Mouse (Mus musculus) left cerebral cortex, adult 8-10 months (tissue): ENCODE results near the gene Adss. TPM values are rescaled to one million over a fixed set of nuclear protein-coding genes. Genes with fewer than 3 reads are reported as not detected.
"Not testable (repeated sequence)": the region's sequence is repeated elsewhere in the genome, so short reads cannot be mapped to it uniquely, and the experiment has no call there.

Experiments
- DNase-seq, 2 experiments: peaks; one replicate each; pipeline ENCODE4 v3.0.0; 2022; ENCODE audit warnings: low spot score in 2 of 2
- total RNA-seq, 4 experiments: library from RNA; stranded (reverse); gene quantifications; 2 replicates each; pipeline ENCODE4 v1.2.4; 2022

Adss gene
- total RNA-seq: 10 to 100 TPM; 69.8 to 74.2 (median 74.2) TPM

DNA sequence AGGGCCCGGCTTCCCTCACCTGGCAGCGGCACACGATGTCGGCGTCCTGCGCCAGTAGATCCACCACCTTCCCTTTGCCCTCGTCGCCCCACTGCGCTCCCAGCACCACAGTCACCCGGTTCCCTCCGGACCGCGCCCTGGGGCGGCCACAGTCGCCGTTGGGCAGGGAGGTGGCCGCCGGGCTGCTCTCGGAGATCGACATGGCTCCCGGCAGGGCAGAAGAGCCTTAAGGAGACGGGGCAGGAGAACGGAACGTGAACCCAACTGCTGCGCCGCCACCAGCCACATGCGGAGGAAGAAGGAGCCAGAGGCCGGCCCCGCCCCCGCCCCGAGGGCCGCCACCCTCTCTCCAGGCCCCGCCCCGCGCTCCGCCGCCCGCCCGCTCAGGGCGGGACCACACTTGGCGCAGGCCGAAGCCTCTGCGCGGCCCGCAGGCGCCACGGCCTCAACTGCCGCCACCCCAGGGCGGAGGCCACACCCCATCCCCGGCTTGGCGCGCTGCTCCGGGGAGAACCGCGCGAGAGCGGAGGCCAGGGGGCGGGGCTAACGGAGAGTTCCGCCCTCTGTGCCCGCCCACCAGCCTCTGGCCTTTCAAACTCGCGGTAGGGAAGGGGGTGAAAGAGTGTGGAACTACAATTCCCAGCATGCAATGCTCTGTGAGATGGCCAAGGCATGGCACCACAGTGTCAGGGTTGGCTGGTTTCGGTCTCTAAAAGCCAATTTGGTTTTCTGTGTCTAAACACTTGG is at the start of gene Adss:
Gene Adss, minus strand, starts transcription at position 319 of the 747 bp plus-strand sequence.
- peak; percentile 88 to 98 for DNase-seq

DNA sequence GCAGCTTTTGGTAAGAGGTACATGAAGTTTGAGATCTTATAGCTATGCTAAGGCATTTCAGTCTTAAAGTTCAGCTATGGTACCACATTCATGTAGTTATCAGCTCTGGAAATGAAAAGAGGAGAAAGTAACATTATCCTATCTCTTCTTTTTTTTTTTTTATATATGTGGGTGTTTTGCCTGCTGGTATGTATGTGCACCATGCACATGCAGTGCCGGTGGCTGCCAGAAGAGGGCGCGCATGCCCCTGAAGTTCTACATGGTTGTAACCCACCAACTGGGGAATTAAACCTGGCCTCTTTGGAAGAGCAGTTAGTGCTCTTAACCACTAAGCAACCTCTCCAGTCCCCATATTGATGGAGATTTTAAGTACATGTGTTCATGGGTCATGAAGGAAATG is 49.5 kb upstream of the Adss start:
- DNase-seq: not testable (repeated sequence)

DNA sequence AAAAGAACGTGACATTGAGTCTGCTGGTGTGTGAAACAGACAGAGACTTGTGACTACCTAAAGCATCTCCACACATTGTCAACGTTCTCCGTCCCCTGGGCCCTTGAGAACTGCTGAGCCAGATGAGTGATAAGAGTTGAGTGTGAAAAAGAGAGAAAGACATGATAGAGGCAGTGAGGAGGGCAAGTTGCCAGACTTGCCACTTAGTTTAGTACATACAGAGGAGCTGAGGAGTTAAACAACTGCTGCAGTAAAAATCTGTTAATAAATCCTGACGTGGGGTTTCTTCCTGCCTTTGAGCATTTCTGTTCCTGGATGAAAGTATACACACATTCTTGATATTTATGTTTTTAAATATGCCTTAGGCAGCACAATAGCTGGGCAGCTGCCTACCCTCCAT is 31.5 kb upstream of the Adss start:
- not testable (repeated sequence) for DNase-seq

- DNase-seq: not testable (repeated sequence)
These were observed 10.5 kb upstream of the Adss start for GRCm38 (mm10) chr1:177806772-177807171.

GRCm38 (mm10) chr1:177803511-177803910 is 7.2 kb upstream of the Adss start:
- no peak for DNase-seq

DNA sequence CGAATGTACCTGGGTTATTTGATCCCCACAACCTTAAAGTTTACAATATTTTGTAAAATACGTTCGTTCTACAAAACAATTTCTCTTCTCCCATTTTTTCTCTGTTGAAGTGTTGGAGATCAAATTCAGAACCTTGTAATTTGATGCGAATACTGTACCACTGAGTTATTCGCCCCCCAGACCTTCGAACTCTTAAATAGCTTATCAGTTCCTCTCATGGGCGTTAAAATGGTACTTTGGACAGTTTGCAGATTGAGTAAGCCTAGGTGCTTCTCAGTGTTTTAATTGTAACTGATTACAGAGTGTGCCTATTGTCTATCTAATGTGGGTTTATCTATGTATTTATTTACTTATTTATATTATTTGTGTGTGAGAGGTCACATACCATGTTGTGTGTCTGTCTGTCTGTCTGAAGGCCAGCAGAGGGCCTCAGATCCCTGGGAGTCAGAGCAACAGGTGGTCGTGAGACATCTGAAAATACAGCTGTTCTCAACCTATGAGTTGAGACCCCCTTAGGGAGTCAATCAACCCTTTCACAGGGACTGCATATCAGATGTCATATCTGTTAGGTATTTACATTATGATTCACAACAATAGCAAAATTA is 942 bp upstream of the Adss start:
- DNase-seq: no peak

GRCm38 (mm10) chr1:177795421-177796192 is 704 bp downstream of the Adss start:
- DNase-seq: peak in 1 of 2 experiments; percentile 50

DNA sequence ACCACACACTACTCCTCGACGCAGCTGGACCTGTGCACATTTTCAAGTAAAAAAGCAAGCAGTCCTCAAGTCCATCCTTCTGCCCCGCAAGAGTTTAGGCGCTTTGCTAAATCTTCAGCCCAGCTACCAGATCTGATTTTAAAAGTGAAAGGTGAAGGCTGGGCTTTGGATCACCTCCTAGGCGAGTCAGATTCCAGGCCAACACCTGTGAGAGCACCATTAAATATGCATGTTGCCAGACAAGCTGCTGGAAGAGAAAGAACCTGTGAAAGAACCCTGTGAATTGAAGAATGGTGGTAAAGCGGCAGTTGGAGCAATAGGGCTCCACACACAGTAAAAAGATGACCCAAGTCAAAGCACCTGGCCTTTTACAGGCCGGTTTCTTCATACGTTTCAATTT is 1.4 kb downstream of the Adss start:
- no peak for DNase-seq

DNA sequence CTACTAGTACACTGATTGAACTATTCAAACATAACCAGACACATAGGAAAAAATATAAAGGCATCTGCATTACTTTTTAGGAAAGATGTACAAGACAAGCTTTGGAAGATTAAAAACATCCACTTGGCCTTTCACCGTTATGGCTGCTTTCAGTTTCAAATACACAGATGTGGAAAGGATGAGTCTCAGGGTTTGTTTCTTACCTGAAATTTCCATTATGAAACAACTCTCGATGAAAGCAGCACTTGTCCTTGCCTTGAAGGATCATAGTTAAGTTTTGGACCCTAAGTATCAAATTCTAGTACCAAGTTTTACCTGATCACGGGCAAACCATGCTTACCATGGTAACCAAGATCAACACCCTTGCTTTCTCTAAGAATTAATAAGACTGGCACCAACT is 3.5 kb downstream of the Adss start:
- DNase-seq: no peak

GRCm38 (mm10) chr1:177777397-177777796 is 18.9 kb downstream of the Adss start:
- DNase-seq: no peak

DNA sequence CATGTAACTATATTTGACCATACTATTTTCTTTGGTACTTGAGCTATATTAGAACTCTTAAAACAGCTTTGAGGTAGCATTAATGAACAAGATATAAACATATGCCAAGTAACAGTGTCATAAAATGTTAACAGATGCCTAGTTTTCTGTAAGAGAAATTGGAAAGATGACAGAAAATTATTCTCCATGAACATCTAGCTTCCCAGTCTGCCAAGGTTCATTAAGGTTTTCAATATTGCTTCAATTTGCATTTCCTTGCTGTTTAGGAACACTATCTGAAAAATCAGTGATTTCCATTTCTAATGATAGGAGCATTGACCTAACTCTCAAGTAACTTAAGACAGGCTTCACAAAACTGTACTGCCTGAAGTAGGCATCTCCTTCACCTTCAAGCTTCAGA is 27.4 kb downstream of the Adss start:
- no peak for DNase-seq

DNA sequence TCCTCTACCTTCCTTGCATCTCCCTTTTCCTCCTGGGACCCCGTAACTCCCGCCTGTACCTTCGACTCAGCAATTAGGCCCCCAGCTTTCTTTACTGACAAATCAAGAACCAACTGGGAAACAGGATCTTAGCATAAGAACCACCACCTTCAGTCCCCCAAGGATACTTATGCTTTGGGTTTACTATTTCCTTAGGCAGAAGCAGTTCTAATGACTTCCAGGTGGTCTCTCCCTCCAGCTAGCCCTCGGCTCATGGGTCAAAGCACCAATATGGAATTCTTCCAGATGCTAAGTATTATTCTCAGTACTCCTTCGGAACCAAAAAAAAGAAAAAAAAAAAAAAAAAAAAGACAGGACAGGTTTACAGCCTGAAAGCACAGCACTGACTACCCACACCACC is 39.1 kb downstream of the Adss start:
- no peak for DNase-seq

- DNase-seq: no peak
These were observed 42.8 kb downstream of the Adss start for GRCm38 (mm10) chr1:177753496-177753895.

DNA sequence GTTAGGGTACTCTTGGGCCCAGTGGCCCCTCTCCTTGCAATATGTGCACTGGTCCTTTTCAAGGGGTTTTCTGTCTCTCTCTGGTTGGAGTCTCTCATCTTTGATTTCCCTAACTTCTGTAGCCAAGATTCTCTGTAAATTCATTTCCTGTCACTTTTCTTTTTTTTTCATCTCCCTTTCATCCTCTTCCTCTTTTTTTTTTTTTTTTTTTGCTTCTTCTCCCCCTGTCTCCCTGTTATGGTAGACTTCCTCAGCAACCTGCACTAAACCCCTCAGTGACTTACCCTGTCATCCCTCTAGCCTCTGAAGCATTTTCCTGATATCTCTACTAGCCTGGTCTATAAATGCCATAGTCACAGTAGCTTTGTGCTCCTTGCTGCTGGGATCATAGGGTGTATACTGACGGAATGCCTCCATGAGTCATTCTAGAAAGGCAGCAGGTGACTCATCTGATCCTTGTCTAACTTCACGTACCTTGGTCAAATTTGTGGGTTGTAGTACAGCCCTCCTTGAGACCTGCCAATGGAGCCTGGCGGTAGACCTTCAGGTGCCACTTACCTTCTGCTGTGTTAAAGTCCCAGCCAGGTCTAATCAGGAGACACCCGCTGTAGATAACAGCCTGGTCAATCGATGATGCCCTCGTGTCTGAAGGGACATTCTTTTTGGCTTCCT is 48.3 kb downstream of the Adss start:
- DNase-seq: no peak

DNA sequence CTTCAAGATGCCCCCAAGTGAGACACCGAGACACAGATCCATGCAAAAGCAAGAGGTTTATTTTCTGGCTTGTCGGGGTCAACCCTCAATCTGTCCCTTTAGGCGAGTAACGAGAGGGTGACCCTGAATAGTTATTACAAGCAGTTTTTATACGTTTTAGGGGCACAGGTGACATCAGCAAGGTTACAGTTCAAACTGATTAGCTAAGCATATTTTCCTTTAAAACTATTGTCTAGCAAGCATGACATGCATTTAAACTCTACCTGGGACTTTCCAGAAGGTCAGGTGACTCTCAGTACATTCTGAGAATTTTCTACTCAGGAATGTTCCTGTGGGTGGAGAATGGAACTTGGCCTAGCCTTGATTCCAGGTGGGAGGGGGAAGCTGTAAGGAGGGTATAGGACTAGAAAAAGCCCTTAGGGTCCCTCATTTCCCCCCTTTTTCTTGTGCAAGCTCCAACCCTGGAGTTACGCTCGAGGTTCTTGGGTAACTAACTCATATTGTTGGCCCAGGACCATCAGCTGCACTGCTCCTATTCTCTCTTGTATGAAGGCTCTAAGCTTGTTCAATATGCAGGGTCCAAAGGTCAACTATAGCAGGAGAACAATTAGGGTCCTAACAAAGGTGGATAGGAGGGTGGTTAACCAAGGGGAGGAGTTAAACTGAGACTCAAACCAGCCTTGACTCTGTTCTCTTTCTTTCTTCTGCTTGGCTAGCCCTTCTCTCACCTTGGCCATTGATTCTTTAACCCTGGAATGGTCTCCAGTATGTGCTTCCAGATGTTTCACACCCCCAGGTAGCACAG is 51.6 kb downstream of the Adss start:
- DNase-seq: no peak

GRCm38 (mm10) chr1:177742119-177742518 is 54.2 kb downstream of the Adss start:
- no peak for DNase-seq

DNA sequence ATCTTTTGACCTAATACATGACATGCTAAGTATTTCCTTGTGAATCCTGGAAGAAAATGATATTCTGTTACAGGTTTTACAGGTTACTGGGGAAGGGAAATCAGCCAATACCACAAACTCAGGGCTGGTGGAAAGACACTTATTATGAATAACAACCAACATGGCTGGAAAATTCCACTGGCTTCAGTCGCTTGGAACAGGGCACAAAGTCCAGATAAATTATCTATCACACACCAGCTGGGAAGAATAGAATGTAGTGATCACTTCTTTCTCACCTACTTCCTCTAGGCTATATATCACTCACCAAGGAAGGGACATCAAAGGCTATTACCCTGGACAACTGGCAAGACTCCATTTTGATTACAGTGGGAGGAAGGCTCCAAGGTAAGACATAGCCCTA is 55.6 kb downstream of the Adss start:
- DNase-seq: no peak

- no peak for DNase-seq
These were observed 58.7 kb downstream of the Adss start for GRCm38 (mm10) chr1:177737505-177738105.

DNA sequence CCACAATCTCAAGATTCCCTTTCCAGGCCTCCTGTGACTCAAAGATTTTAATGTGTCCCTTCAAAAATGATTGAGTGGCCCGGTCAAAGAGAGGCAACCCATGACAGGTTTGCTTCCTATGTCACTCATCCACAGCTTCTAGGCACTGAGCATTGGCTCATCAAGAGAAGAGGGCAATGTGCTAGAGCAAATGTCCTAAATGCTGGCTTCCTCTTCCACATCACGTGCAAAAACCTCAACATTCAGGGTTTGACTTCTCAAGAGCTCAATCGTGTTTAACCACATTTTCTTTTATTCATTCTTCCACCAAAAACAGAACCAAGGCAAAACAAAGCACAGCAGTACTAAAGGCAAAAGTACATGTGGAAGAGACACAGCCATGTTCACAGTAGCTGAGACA is 64.3 kb downstream of the Adss start:
- no peak for DNase-seq
